Mouse (Mus musculus) liver, adult 2 months (tissue): ENCODE data around the gene Add3. TPM values are rescaled to one million over a fixed set of nuclear protein-coding genes. Genes with fewer than 3 reads are reported as not detected.

Experiments
- DNase-seq: peaks from one replicate; pipeline ENCODE4 v3.0.0-alpha.2; 2011; ENCODE audit warnings: low read depth, low spot score; ENCODE audit errors: extremely low read depth
- H3K27ac ChIP-seq: fragments of 200-500 bp; replicated peaks from 2 replicates; pipeline ENCODE4 v1.5.1; 2012; ENCODE audit warnings: low read depth, mild to moderate bottlenecking, control low read depth, inconsistent platforms, low read length; ENCODE audit not compliant: insufficient read depth
- H3K27me3 ChIP-seq: fragments of 200-500 bp; 2 replicates; pipeline ENCODE4 v1.6.1; 2012; ENCODE audit warnings: mild to moderate bottlenecking, moderate library complexity, low read length, inconsistent platforms; ENCODE audit not compliant: control insufficient read depth, insufficient read depth
- H3K36me3 ChIP-seq: fragments of 200-500 bp; 2 replicates; pipeline ENCODE4 v1.6.1; 2012; ENCODE audit warnings: low read length, inconsistent platforms; ENCODE audit not compliant: control insufficient read depth, insufficient read depth
- H3K4me1 ChIP-seq: fragments of 200-500 bp; 2 replicates; pipeline ENCODE4 v1.6.1; 2011; ENCODE audit warnings: low read length; ENCODE audit not compliant: control insufficient read depth, insufficient read depth
- H3K4me3 ChIP-seq: fragments of 200-500 bp; 2 replicates; pipeline ENCODE4 v1.5.1; 2011; ENCODE audit warnings: low read depth, mild to moderate bottlenecking, control low read depth, low read length, moderate library complexity; ENCODE audit not compliant: insufficient read depth
- H3K79me2 ChIP-seq: fragments of 200-500 bp; 2 replicates; pipeline ENCODE4 v1.6.1; 2012; ENCODE audit warnings: inconsistent platforms, mild to moderate bottlenecking, low read length, moderate library complexity; ENCODE audit not compliant: control insufficient read depth, insufficient read depth
- H3K9ac ChIP-seq: fragments of 200-500 bp; 2 replicates; pipeline ENCODE4 v1.6.1; 2012; ENCODE audit warnings: low read depth, mild to moderate bottlenecking, control low read depth, inconsistent platforms, low read length
- CTCF ChIP-seq: fragments of 200-500 bp; IDR thresholded peaks from 2 replicates; pipeline ENCODE4 v1.5.1; 2011; ENCODE audit warnings: low read depth, low read length, control low read depth
- POLR2A ChIP-seq: fragments of 200-500 bp; IDR thresholded peaks from 2 replicates; pipeline ENCODE4 v1.6.1; 2011; ENCODE audit warnings: low read length, control low read depth; ENCODE audit not compliant: insufficient read depth; ENCODE audit errors: extremely low read depth
- WGBS: fragments of 180-500 bp; shearing (Covaris S2); methylation state at CpG from one replicate; pipeline ENCODE4 v1.1.7; 2018; 5-methylcytosine and 5-hydroxymethylcytosine counted together
- polyA plus RNA-seq: library from polyadenylated mRNA; depleted of rRNA; stranded (reverse); fragments of >200 nt; gene quantifications from 2 replicates; pipeline ENCODE4 v1.2.3, GENCODE M21; 2012
- total RNA-seq: library from RNA; depleted of rRNA; stranded (reverse); fragments of >200 nt; gene quantifications from 2 replicates; pipeline ENCODE4 v1.2.3, GENCODE M21; 2014

Gene Add3
- total and polyA plus RNA-seq, 2 experiments, result 4.3 to 12.1 TPM

DNA sequence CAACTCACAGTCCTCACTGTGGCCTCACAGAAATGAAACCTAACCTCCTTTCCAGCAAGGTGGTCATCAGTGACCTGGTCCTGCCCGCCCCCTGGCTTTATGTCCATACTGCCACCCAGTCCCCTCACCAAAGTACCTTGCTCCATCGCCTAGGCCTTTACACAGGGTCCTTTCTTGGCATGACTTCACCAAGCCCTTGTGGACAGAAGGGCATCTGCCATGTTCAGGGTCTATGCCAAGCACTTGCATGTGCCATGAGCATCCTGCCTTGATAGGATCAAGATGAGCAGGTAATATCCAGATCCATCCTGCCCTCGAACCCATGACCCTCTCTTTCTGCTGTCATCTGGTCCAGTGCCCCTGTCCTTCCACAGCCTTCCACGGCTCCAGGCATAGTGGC, 120.6 kb downstream of the Add3 start:
- no peak for TF ChIP-seq POLR2A
- no peak for TF ChIP-seq CTCF
- H3K27me3 ChIP-seq, result no peaks in the 10 kb centered on the region
- 95% methylated on average over 4 of the region's 4 CpGs for WGBS

DNA sequence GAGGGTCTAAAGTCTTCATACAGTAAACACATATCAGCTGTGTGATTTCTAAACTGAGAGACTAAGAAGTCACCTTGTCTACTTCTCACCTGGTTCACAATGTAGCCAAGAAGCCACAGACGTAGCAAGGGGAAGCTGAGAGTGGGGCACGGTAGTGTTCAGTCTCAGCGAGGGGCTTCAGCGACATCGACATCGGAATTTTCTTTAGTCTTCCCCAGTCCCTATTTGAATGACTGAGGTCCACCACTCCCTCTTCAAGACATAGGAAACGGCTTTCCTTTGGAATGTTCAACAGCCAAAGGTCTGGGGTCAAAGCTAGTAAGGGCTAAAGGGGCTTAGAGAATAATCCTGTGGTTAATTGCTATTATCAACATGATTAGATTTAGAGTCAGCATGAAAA, 121.8 kb downstream of the Add3 start:
- no peaks in the 10 kb centered on the region for H3K27me3 ChIP-seq

More for the DNA sequence above, 120.6 kb downstream of the Add3 start:
- Histone ChIP-seq H3K9ac (no peak overlapping the region), H3K4me3 (no peak overlapping the region), H3K27ac (no peak overlapping the region), H3K79me2 (no peaks in the 10 kb centered on the region), H3K4me1 (no peaks in the 10 kb centered on the region), H3K36me3 (no peaks in the 10 kb centered on the region)
- no peak for DNase-seq

DNA sequence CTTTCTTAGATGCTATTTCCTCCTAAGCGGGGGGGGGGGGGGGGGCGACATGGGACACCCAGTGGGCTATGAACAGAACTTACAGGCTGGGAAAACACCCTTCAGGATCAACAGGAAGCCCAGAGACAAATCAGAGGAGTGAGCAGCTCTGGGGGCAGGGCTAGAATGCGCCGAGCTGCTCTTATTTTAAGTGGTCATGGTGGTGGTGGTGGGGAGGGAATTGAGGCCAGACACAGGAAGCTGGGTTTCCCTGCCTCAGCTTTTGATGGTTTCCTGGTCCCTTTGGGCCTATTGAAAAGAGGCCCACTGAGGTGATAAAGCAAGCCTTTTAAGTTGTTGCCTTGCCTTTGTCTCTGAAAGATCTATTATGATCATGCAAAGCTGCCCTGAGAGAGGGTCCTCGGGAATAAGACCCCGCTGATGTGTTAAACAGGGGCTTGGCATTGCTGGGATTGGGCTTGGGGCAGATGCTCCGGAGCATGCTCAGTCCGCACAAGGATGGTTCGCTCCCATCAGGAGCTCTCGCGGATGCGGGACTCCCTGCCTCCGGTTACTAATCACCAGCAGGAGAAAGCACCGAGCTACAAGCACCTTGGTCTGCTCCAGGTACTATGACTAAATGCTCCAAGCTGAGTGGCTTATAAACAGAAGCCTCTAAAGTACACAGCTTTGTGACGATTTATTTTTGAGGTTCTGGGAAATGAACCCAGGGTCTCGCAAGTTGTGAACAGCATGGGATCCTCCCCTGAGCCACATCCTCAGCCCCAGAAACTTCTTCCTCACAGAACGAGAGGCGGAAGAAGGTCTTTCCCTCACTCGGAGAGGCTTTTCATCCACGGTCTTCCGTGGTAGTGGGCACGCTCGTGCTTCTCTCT, 123.9 kb downstream of the Add3 start:
- no peak overlapping the region for H3K27ac ChIP-seq
- no peaks in the 10 kb centered on the region for H3K27me3 ChIP-seq
- H3K4me3 ChIP-seq, result no peak overlapping the region
- H3K36me3 ChIP-seq, result no peaks in the 10 kb centered on the region
- no peak overlapping the region for H3K9ac ChIP-seq
- H3K4me1 ChIP-seq, result no peaks in the 10 kb centered on the region
- WGBS, result 47% methylated on average over 23 of the region's 23 CpGs
- no peak for DNase-seq
- no peak for TF ChIP-seq CTCF
- TF ChIP-seq POLR2A, result no peak
- no peaks in the 10 kb centered on the region for H3K79me2 ChIP-seq

More for the DNA sequence above, 121.8 kb downstream of the Add3 start:
- no peaks in the 10 kb centered on the region for H3K4me1 ChIP-seq
- no peak overlapping the region for H3K9ac ChIP-seq
- H3K27ac ChIP-seq, result no peak overlapping the region
- H3K4me3 ChIP-seq, result no peak overlapping the region
- TF ChIP-seq POLR2A (no peak), CTCF (no peak)
- H3K36me3 ChIP-seq, result no peaks in the 10 kb centered on the region
- no peaks in the 10 kb centered on the region for H3K79me2 ChIP-seq
- no peak for DNase-seq
- 86% methylated on average over 7 of the region's 7 CpGs for WGBS

DNA sequence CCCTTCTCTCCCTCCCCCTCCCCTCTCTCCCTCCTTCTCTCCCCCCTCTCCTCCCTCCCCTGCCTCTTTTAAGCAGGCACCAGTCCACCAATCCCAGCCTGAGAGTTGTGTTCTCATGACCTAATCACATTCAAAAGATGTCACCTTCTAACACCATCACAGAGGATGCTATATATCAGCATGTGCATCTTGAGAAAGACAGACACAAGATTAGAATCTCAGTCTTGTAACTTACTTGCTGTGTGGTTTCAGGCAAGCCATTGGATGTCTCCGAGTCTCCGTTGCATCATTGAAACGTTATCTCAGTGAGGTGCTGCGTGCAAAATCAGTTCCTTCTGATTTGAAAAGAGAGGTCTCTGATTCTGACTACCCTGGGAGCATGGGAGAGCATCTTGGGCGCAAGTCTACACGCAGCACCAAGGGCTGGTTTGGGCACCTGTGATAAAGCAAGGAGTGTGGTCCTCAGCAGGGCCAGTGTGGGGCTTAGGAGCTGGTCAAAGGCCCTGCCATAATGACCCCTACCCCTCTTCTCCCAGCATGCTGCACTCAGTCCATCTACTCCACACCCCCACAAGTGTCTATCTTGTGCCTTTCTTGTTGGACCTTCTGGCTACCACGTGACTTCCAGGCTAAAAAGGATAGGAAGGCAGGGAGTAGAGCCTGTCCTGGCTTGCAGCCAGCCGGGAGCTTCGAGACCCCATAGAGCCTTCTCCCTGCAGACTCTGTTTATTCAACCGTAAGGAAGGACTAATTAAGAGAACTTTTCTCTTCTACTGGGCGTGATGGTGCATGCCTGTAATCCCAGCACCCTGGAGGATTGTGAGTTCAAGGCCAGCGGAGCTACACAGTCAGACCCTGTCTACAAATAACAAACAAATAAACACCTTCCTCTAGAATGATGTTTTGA, 124.8 kb downstream of the Add3 start:
- Histone ChIP-seq H3K36me3 (no peaks in the 10 kb centered on the region), H3K4me1 (no peaks in the 10 kb centered on the region), H3K79me2 (no peaks in the 10 kb centered on the region), H3K27ac (no peak overlapping the region), H3K27me3 (no peaks in the 10 kb centered on the region), H3K9ac (no peak overlapping the region), H3K4me3 (no peak overlapping the region)
- TF ChIP-seq CTCF, result no peak
- no peak for TF ChIP-seq POLR2A
- no peak for DNase-seq
- WGBS, result 76% methylated on average over 12 of the region's 12 CpGs

DNA sequence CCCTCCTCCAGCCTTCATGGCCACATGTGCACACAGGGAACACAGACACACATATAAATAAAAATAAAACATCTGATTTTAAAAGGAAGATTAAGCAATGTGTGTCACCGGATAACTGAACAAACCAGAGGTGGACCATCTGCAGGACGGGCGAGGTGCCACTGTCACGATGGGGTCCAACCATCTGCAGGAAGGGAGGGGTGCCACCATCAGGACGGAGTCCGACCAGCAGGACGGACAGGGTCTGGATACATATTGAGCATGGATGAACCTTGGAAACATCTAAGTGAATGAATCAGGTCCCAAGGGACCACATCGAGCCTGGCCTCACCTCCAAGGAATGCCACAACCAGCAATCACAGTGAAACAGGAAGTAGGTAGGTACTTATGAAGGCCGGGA, 127.1 kb downstream of the Add3 start:
- 93% methylated on average over 9 of the region's 9 CpGs for WGBS
- Histone ChIP-seq H3K27ac (no peak overlapping the region), H3K4me1 (no peaks in the 10 kb centered on the region), H3K9ac (no peak overlapping the region), H3K36me3 (no peaks in the 10 kb centered on the region), H3K4me3 (no peak overlapping the region), H3K27me3 (no peaks in the 10 kb centered on the region), H3K79me2 (no peaks in the 10 kb centered on the region)
- TF ChIP-seq CTCF, result no peak
- no peak for TF ChIP-seq POLR2A
- DNase-seq, result no peak
